Mouse (Mus musculus): ENCODE results near the gene Gm10376. TPM values are rescaled to one million over a fixed set of nuclear protein-coding genes. Genes with fewer than 3 reads are reported as not detected.

The Gm10376 gene
- polyA plus RNA-seq (2014; fragmentation: Illumina TruSeq; extraction: RNeasy Lipid Tissue Mini Kit (QIAGEN cat#74804); ENCODE audit: low read depth, low replicate concordance), result not detected

DNA sequence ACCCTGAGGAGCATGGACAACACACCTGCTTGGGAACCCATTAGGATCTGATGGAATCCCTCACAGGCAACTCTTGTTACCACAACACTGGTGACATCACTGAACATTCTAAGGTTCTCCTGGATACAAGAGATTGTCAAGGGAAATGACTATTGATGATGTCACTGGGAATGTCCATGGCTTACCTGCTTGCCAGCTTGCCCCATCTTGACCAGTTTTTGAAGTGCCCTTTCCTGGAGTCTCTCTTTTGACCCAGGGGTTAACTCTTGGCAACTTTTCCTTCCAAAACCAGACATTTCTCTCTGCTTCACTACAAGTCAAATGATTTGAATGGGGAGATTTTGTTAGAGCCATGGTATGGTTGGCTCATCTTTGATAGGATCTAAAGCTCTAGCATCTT lies at the start of gene Gm10376:
Gene Gm10376 (minus strand): TSS at position 101 of the 400 bp plus-strand sequence.

GRCm38 (mm10) chr14:42993524-42993923 lies 21.9 kb downstream of the Gm10376 start, which contains the start of gene Gm8082:
TSS of gene Gm8082 (minus strand) at chr14:42993624.

Other genes with a start within 250 kb of the Gm10376 start
- not detected for gene Gm3015, start 246.8 kb downstream of the Gm10376 start, polyA plus RNA-seq (2014; fragmentation: Illumina TruSeq; extraction: RNeasy Lipid Tissue Mini Kit (QIAGEN cat#74804); ENCODE audit: low read depth, low replicate concordance)
- not detected for gene Gm10377, start 217.6 kb downstream of the Gm10376 start, polyA plus RNA-seq (2014; fragmentation: Illumina TruSeq; extraction: RNeasy Lipid Tissue Mini Kit (QIAGEN cat#74804); ENCODE audit: low read depth, low replicate concordance)
- not detected for gene Gm21977, start 162.2 kb downstream of the Gm10376 start, polyA plus RNA-seq (2014; fragmentation: Illumina TruSeq; extraction: RNeasy Lipid Tissue Mini Kit (QIAGEN cat#74804); ENCODE audit: low read depth, low replicate concordance)
- gene Gm8082, start 22.0 kb downstream of the Gm10376 start, polyA plus RNA-seq (2014; fragmentation: Illumina TruSeq; extraction: RNeasy Lipid Tissue Mini Kit (QIAGEN cat#74804); ENCODE audit: low read depth, low replicate concordance), result not detected
- not detected for gene Gm8094, start 61.0 kb upstream of the Gm10376 start, polyA plus RNA-seq (2014; fragmentation: Illumina TruSeq; extraction: RNeasy Lipid Tissue Mini Kit (QIAGEN cat#74804); ENCODE audit: low read depth, low replicate concordance)
- not detected for gene Gm8104, start 85.0 kb upstream of the Gm10376 start, polyA plus RNA-seq (2014; fragmentation: Illumina TruSeq; extraction: RNeasy Lipid Tissue Mini Kit (QIAGEN cat#74804); ENCODE audit: low read depth, low replicate concordance)
- gene Gm7233, start 164.2 kb upstream of the Gm10376 start, polyA plus RNA-seq (2014; fragmentation: Illumina TruSeq; extraction: RNeasy Lipid Tissue Mini Kit (QIAGEN cat#74804); ENCODE audit: low read depth, low replicate concordance), result not detected
- gene Gm8122, start 219.7 kb upstream of the Gm10376 start, polyA plus RNA-seq (2014; fragmentation: Illumina TruSeq; extraction: RNeasy Lipid Tissue Mini Kit (QIAGEN cat#74804); ENCODE audit: low read depth, low replicate concordance), result not detected
- not detected for gene Gm8126, start 243.0 kb upstream of the Gm10376 start, polyA plus RNA-seq (2014; fragmentation: Illumina TruSeq; extraction: RNeasy Lipid Tissue Mini Kit (QIAGEN cat#74804); ENCODE audit: low read depth, low replicate concordance)